In the genomic region with DNA sequence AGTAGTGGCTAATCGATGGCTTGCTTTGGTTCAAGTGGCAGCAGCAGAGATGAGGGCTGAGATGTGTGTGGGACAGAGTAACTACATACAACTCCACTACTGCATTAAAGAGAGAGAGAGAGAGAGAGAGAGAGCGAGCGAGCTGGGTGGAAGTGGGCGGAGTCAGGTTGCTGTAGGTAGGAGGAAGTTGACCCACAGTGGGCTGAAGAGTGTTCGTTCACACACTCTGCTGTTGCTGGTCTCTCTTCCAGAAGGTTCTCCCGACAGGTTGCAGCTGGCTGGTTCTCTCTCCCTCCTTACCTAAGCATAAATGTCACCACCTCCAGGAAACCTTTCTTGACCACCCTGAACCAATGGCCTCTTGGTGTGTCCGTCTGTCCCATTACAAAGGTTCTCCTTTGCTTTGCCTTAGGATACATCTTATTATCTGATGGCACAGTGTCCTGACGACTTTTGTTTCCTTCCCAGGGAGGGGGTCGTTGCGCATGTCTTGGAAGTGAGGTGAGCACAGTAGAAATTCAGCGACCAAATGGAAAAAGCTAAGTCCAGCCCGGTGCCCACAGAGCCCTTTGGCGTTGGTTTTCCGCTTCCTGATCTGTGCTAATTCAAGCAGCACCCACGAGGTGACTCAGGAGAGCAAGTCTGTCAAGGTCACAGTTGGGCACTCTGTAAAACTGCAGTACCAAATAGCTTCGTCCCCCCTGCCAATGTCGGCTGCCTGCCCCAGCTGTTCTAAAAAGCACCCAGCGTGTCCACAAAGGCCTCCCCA, we compare ENCODE assay signal across 1 mouse cellular context.
TF ChIP-seq lines count a peak whose summit lies in the region.

No protein-coding gene starts in this region.

TF ChIP-seq in MEL, 35 proteins besides CTCF, POLR2A, EP300 and RAD21 (continued from another document):
- TF ChIP-seq ETS1 (IDR thresholded peaks at IDR 0.05; ENCODE audit: low read depth, low read length) (0 out of 2 replicates have a peak, but pooled peaks have one; percentile 40), NRF1 (IDR thresholded peaks at IDR 0.05; ENCODE audit: insufficient read depth, low read depth, low read length, poor library complexity, severe bottlenecking) (no peak), TBP (IDR thresholded peaks at IDR 0.05; ENCODE audit: low read depth, low read length) (peak; percentile 50; the same call in 1 of the 2 replicates), RCOR1 (IDR thresholded peaks at IDR 0.05; ENCODE audit: low read depth, low read length) (no peak), BHLHE40 (IDR thresholded peaks at IDR 0.05; ENCODE audit: borderline replicate concordance, low read depth, low read length) (no peak), E2F4 (IDR thresholded peaks at IDR 0.05; ENCODE audit: borderline replicate concordance, low read depth, low read length) (no peak), TCF12 (IDR thresholded peaks at IDR 0.05; ENCODE audit: low read depth, low read length) (no peak), USF1 (IDR thresholded peaks at IDR 0.05; ENCODE audit: low read depth, low read length) (no peak), SIN3A (IDR thresholded peaks at IDR 0.05; ENCODE audit: low read length) (peak; percentile 60; the same call in 1 of the 2 replicates), CHD2 (IDR thresholded peaks at IDR 0.05; ENCODE audit: low read length) (no peak), POLR2AphosphoS2 (IDR thresholded peaks at IDR 0.05; ENCODE audit: low read length) (no peak), TAL1 (IDR thresholded peaks at IDR 0.05; ENCODE audit: low read length) (no peak), NELFE (IDR thresholded peaks at IDR 0.05; ENCODE audit: low read depth, low read length) (peak; percentile 57), MEF2A (IDR thresholded peaks at IDR 0.05; ENCODE audit: extremely low read depth, insufficient replicate concordance, low read depth, low read length, poor library complexity, severe bottlenecking) (no peak), ELF1 (IDR thresholded peaks at IDR 0.05; ENCODE audit: low read depth, low read length) (no peak), GATA1 (IDR thresholded peaks at IDR 0.05; ENCODE audit: low read depth, low read length) (peak; percentile 33; the same call in 1 of the 2 replicates), ZNF384 (IDR thresholded peaks at IDR 0.05; ENCODE audit: low read depth, low read length) (no peak), ZC3H11A (IDR thresholded peaks at IDR 0.05; ENCODE audit: low read depth, low read length) (no peak), MXI1 (IDR thresholded peaks at IDR 0.05; ENCODE audit: low read depth, low read length) (peak; percentile 22), MAZ (IDR thresholded peaks at IDR 0.05; ENCODE audit: low read depth, low read length) (0 out of 2 replicates have a peak, but pooled peaks have one; percentile 55), GABPA (IDR thresholded peaks at IDR 0.05; ENCODE audit: low read depth, low read length) (no peak)
